ENCODE assay signal across 8 mouse cellular contexts in genomic region chr10:4674983-4675592, GRCm38 (mm10).
DNase-seq lines count a peak whose midpoint lies in the region; ATAC-seq and TF ChIP-seq lines count a peak whose summit lies in the region.
"Not testable (repeated sequence)": the region's sequence is repeated elsewhere in the genome, so short reads cannot be mapped to it uniquely, and the experiment has no call there.

No protein-coding gene starts in this region.

- H3K9ac ChIP-seq in hindbrain, postnatal 0 days (replicated peaks; ENCODE audit: low read length); neural tube, embryonic 15.5 days (replicated peaks): not testable (repeated sequence)

- peak; percentile 49; the same call in 1 of the 2 replicates for TF ChIP-seq CTCF in hindbrain, postnatal 0 days (IDR thresholded peaks at IDR 0.05; ENCODE audit: low read depth)

- ATAC-seq in hindbrain, postnatal 0 days, result peak; percentile 81
- ATAC-seq in neural tube, embryonic 15.5 days (ENCODE audit: low FRiP score), result peak; percentile 82; the same call in 1 of the 2 replicates

- DNase-seq in adipocyte (ENCODE audit: low spot score), result peak; percentile 34
- DNase-seq in embryo, embryonic 10 days (ENCODE audit: low spot score), result peak; percentile 58
- DNase-seq in heart, adult 11 months, result peak; percentile 93
- DNase-seq in hindbrain, postnatal 0 days (ENCODE audit: low spot score), result peak; percentile 77
- DNase-seq in layer of hippocampus, adult 9-11 months, result peak; percentile 34
- peak; percentile 26 for DNase-seq in lung, postnatal 14 days
- peak; percentile 52 for DNase-seq in thymus, postnatal 14 days

- not testable (repeated sequence) for H3K4me1 ChIP-seq in hindbrain, postnatal 0 days (ENCODE audit: insufficient read depth, low read length); neural tube, embryonic 15.5 days

- H3K27ac ChIP-seq in hindbrain, postnatal 0 days; neural tube, embryonic 15.5 days (replicated peaks): not testable (repeated sequence)

- not testable (repeated sequence) for H3K27me3 ChIP-seq in hindbrain, postnatal 0 days (ENCODE audit: insufficient read depth, low read length); neural tube, embryonic 15.5 days (replicated peaks)

- H3K4me3 ChIP-seq in hindbrain, postnatal 0 days (ENCODE audit: low read length); neural tube, embryonic 15.5 days (replicated peaks): not testable (repeated sequence)

- H3K4me2 ChIP-seq in hindbrain, postnatal 0 days (ENCODE audit: low read depth, low read length), result peak overlapping the region; percentile 39; the same call in 1 of the 2 replicates
- peak overlapping the region; percentile 46 for H3K4me2 ChIP-seq in neural tube, embryonic 15.5 days

- H3K36me3 ChIP-seq in hindbrain, postnatal 0 days (ENCODE audit: insufficient read depth, low read length); neural tube, embryonic 15.5 days: not testable (repeated sequence)

- H3K9me3 ChIP-seq in hindbrain, postnatal 0 days (ENCODE audit: low read length); neural tube, embryonic 15.5 days (replicated peaks): not testable (repeated sequence)

- WGBS in hindbrain, postnatal 0 days, result 23% methylated on average over 14 of the region's 14 CpGs
- WGBS in neural tube, embryonic 15.5 days, result 31% methylated on average over 14 of the region's 14 CpGs

Comparison
In these comparisons a context has a peak if more than half of its experiments do, and no peak if none do; other contexts are left out.
1. DNase-seq: peak in every context shown above with its lines; median percentile 93 in heart, adult 11 months; 77 in hindbrain, postnatal 0 days; 58 in embryo, embryonic 10 days; 52 in thymus, postnatal 14 days; 34 in adipocyte; 34 in layer of hippocampus, adult 9-11 months; 26 in lung, postnatal 14 days.